Mouse (Mus musculus): ENCODE measurements around the gene Glod5. TPM values are rescaled to one million over a fixed set of nuclear protein-coding genes. Genes with fewer than 3 reads are reported as not detected.
A peak's percentile ranks its signal among the peaks of the same experiment; 100 is the strongest.

Gene Glod5
- polyA plus RNA-seq, 1 experiment, result not detected

- Histone ChIP-seq H3K27me3 (ENCODE audit: control insufficient read depth) (no peaks in the 10 kb centered on the region), H3K4me1 (ENCODE audit: control insufficient read depth) (peaks cover 43% of the 10 kb centered on the region), H3K36me3 (ENCODE audit: control insufficient read depth) (peaks cover 32% of the 10 kb centered on the region), H3K4me3 (replicated peaks) (no peak within 1 kb of the TSS), H3K9me3 (ENCODE audit: control insufficient read depth, low read length) (no peaks in the 10 kb centered on the region)
- TF ChIP-seq GATA1 (IDR thresholded peaks at IDR 0.05; ENCODE audit: low read length) (no peak), TAL1 (IDR thresholded peaks at IDR 0.05; ENCODE audit: low read length) (no peak)
Measured at GRCm38 (mm10) chrX:7977892-7978291, 40.4 kb downstream of the Glod5 start, which contains the start of gene Gata1. TSS of gene Gata1 (minus strand) at chrX:7978071.

GRCm38 (mm10) chrX:7971292-7971691 lies 47.0 kb downstream of the Glod5 start:
- TF ChIP-seq GATA1 (IDR thresholded peaks at IDR 0.05; ENCODE audit: low read length) (peak; percentile 81), TAL1 (IDR thresholded peaks at IDR 0.05; ENCODE audit: low read length) (peak; percentile 95)
- H3K4me1 ChIP-seq (ENCODE audit: control insufficient read depth), result peaks cover 64% of the 10 kb centered on the region
- peaks cover 49% of the 10 kb centered on the region for H3K36me3 ChIP-seq (ENCODE audit: control insufficient read depth)
- peak overlapping the region; percentile 57 for H3K4me3 ChIP-seq (replicated peaks)
- H3K9me3 ChIP-seq (ENCODE audit: control insufficient read depth, low read length), result no peaks in the 10 kb centered on the region
- no peaks in the 10 kb centered on the region for H3K27me3 ChIP-seq (ENCODE audit: control insufficient read depth)

- Histone ChIP-seq H3K36me3 (ENCODE audit: control insufficient read depth) (peaks cover 58% of the 10 kb centered on the region), H3K4me3 (replicated peaks) (peak overlapping the region; percentile 91), H3K27me3 (ENCODE audit: control insufficient read depth) (no peaks in the 10 kb centered on the region), H3K4me1 (ENCODE audit: control insufficient read depth) (peaks cover 67% of the 10 kb centered on the region), H3K9me3 (ENCODE audit: control insufficient read depth, low read length) (no peaks in the 10 kb centered on the region)
- no peak for TF ChIP-seq TAL1 (IDR thresholded peaks at IDR 0.05; ENCODE audit: low read length)
- TF ChIP-seq GATA1 (IDR thresholded peaks at IDR 0.05; ENCODE audit: low read length), result no peak
Measured at GRCm38 (mm10) chrX:7968899-7969298, 49.4 kb downstream of the Glod5 start.

- peaks cover 60% of the 10 kb centered on the region for H3K36me3 ChIP-seq (ENCODE audit: control insufficient read depth)
- no peaks in the 10 kb centered on the region for H3K9me3 ChIP-seq (ENCODE audit: control insufficient read depth, low read length)
- peaks cover 68% of the 10 kb centered on the region for H3K4me1 ChIP-seq (ENCODE audit: control insufficient read depth)
- no peaks in the 10 kb centered on the region for H3K27me3 ChIP-seq (ENCODE audit: control insufficient read depth)
- TF ChIP-seq GATA1 (IDR thresholded peaks at IDR 0.05; ENCODE audit: low read length) (peak; percentile 79), TAL1 (IDR thresholded peaks at IDR 0.05; ENCODE audit: low read length) (peak; percentile 22; the same call in 1 of the 3 replicates)
- peak overlapping the region; percentile 91 for H3K4me3 ChIP-seq (replicated peaks)
Measured at GRCm38 (mm10) chrX:7968226-7968625, 50.1 kb downstream of the Glod5 start.

- Histone ChIP-seq H3K36me3 (ENCODE audit: control insufficient read depth) (peaks cover 65% of the 10 kb centered on the region), H3K4me1 (ENCODE audit: control insufficient read depth) (peaks cover 68% of the 10 kb centered on the region), H3K27me3 (ENCODE audit: control insufficient read depth) (no peaks in the 10 kb centered on the region), H3K9me3 (ENCODE audit: control insufficient read depth, low read length) (no peaks in the 10 kb centered on the region), H3K4me3 (replicated peaks) (peak overlapping the region; percentile 91)
- no peak for TF ChIP-seq GATA1 (IDR thresholded peaks at IDR 0.05; ENCODE audit: low read length)
- TF ChIP-seq TAL1 (IDR thresholded peaks at IDR 0.05; ENCODE audit: low read length), result no peak
Measured at GRCm38 (mm10) chrX:7967596-7968201, 50.6 kb downstream of the Glod5 start.

- no peaks in the 10 kb centered on the region; the same call in 1 of the 2 replicates for H3K9me3 ChIP-seq (ENCODE audit: control insufficient read depth, low read length)
- no peaks in the 10 kb centered on the region; the same call in 1 of the 2 replicates for H3K27me3 ChIP-seq (ENCODE audit: control insufficient read depth)
- TF ChIP-seq GATA1 (IDR thresholded peaks at IDR 0.05; ENCODE audit: low read length) (no peak), TAL1 (IDR thresholded peaks at IDR 0.05; ENCODE audit: low read length) (no peak)
- H3K36me3 ChIP-seq (ENCODE audit: control insufficient read depth), result peaks cover 76% of the 10 kb centered on the region
- peak overlapping the region; percentile 91 for H3K4me3 ChIP-seq (replicated peaks)
- peaks cover 65% of the 10 kb centered on the region for H3K4me1 ChIP-seq (ENCODE audit: control insufficient read depth)
Measured at GRCm38 (mm10) chrX:7966161-7966560, 52.1 kb downstream of the Glod5 start.

GRCm38 (mm10) chrX:7963829-7964626 lies 54.3 kb downstream of the Glod5 start:
- Histone ChIP-seq H3K9me3 (ENCODE audit: control insufficient read depth, low read length) (no peaks in the 10 kb centered on the region; the same call in 1 of the 2 replicates), H3K36me3 (ENCODE audit: control insufficient read depth) (peaks cover 79% of the 10 kb centered on the region), H3K4me3 (replicated peaks) (peak overlapping the region; percentile 91), H3K4me1 (ENCODE audit: control insufficient read depth) (peaks cover 61% of the 10 kb centered on the region), H3K27me3 (ENCODE audit: control insufficient read depth) (no peaks in the 10 kb centered on the region; the same call in 1 of the 2 replicates)
- TF ChIP-seq GATA1 (IDR thresholded peaks at IDR 0.05; ENCODE audit: low read length) (no peak), TAL1 (IDR thresholded peaks at IDR 0.05; ENCODE audit: low read length) (no peak)

- Histone ChIP-seq H3K27me3 (ENCODE audit: control insufficient read depth) (no peaks in the 10 kb centered on the region; the same call in 1 of the 2 replicates), H3K9me3 (ENCODE audit: control insufficient read depth, low read length) (no peaks in the 10 kb centered on the region; the same call in 1 of the 2 replicates), H3K36me3 (ENCODE audit: control insufficient read depth) (peaks cover 86% of the 10 kb centered on the region), H3K4me1 (ENCODE audit: control insufficient read depth) (peaks cover 41% of the 10 kb centered on the region), H3K4me3 (replicated peaks) (no peak overlapping the region)
- TF ChIP-seq GATA1 (IDR thresholded peaks at IDR 0.05; ENCODE audit: low read length) (no peak), TAL1 (IDR thresholded peaks at IDR 0.05; ENCODE audit: low read length) (no peak)
Measured at GRCm38 (mm10) chrX:7958868-7959267, 59.4 kb downstream of the Glod5 start.

Other genes starting within 250 kb of the Glod5 start
- gene Gripap1, start 228.7 kb downstream of the Glod5 start, polyA plus RNA-seq (2012), result 3.5 and 4.8 TPM in 2 replicates
- 0.03 TPM in 2 replicates for gene Kcnd1, start 196.2 kb downstream of the Glod5 start, polyA plus RNA-seq (2012)
- gene Otud5, start 177.1 kb downstream of the Glod5 start, polyA plus RNA-seq (2012), result 36.0 and 44.0 TPM in 2 replicates
- 0.60 and 0.94 TPM in 2 replicates for gene Pim2, start 140.2 kb downstream of the Glod5 start, polyA plus RNA-seq (2012)
- 4.4 and 4.8 TPM in 2 replicates for gene Slc35a2, start 134.5 kb downstream of the Glod5 start, polyA plus RNA-seq (2012)
- 14.0 and 16.6 TPM in 2 replicates for gene Pqbp1, start 119.2 kb downstream of the Glod5 start, polyA plus RNA-seq (2012)
- 22.8 and 32.9 TPM in 2 replicates for gene Timm17b, start 119.1 kb downstream of the Glod5 start, polyA plus RNA-seq (2012)
- not detected in 2 replicates for gene Gm10491, start 110.7 kb downstream of the Glod5 start, polyA plus RNA-seq (2012)
- gene Gm10490, start 109.0 kb downstream of the Glod5 start, polyA plus RNA-seq (2012), result not detected in 2 replicates
- gene Pcsk1n, start 98.7 kb downstream of the Glod5 start, polyA plus RNA-seq (2012), result 0.02 TPM in 1 of 2 replicates, not detected in the other
- 0.06 TPM in 1 of 2 replicates, not detected in the other for gene Eras, start 89.9 kb downstream of the Glod5 start, polyA plus RNA-seq (2012)
- 0.57 and 0.97 TPM in 2 replicates for gene Hdac6, start 70.6 kb downstream of the Glod5 start, polyA plus RNA-seq (2012)
- 36.7 and 43.1 TPM in 2 replicates for gene Gata1, start 40.4 kb downstream of the Glod5 start, polyA plus RNA-seq (2012)
- 1.1 and 1.5 TPM in 2 replicates for gene Suv39h1, start 56.3 kb upstream of the Glod5 start, polyA plus RNA-seq (2012)
- gene Was, start 72.0 kb upstream of the Glod5 start, polyA plus RNA-seq (2012), result 2.2 and 2.8 TPM in 2 replicates
- gene Wdr13, start 114.4 kb upstream of the Glod5 start, polyA plus RNA-seq (2012), result 0.95 and 1.1 TPM in 2 replicates
- gene Rbm3, start 127.4 kb upstream of the Glod5 start, polyA plus RNA-seq (2012), result 9.4 and 12.0 TPM in 2 replicates
- 0.32 and 0.50 TPM in 2 replicates for gene Tbc1d25, start 157.7 kb upstream of the Glod5 start, polyA plus RNA-seq (2012)
- gene Ebp, start 175.0 kb upstream of the Glod5 start, polyA plus RNA-seq (2012), result 0.47 and 0.57 TPM in 2 replicates
- gene Porcn, start 188.0 kb upstream of the Glod5 start, polyA plus RNA-seq (2012), result 0.05 and 0.06 TPM in 2 replicates
- 4.6 and 6.7 TPM in 2 replicates for gene Ftsj1, start 233.9 kb upstream of the Glod5 start, polyA plus RNA-seq (2012)

Measured in erythroblast, embryonic 14.5 days (primary cell).